10 mouse cellular contexts compared by ENCODE assay signal in genomic region chr5:149037729-149038128, GRCm38 (mm10). TPM values are rescaled to one million over a fixed set of nuclear protein-coding genes. Genes with fewer than 3 reads are reported as not detected.
DNase-seq lines count a peak whose midpoint lies in the region; ATAC-seq lines count a peak whose summit lies in the region.
"Had no signal": no experiment of that assay in that cellular context is flagged by ENCODE, and none has a peak within 500 bp of the region (broad histone marks: within the 10 kb centered on the region; RNA-seq: fewer than 3 reads in every experiment).

No protein-coding gene starts in this region.

- 21% methylated on average over 10 of the region's 10 CpGs for WGBS in embryonic facial prominence, embryonic 13.5 days
- WGBS in embryonic facial prominence, embryonic 10.5 days, result 29% methylated on average over 10 of the region's 10 CpGs
- 15% methylated on average over 10 of the region's 10 CpGs for WGBS in neural tube, embryonic 14.5 days

- DNase-seq in embryonic facial prominence, embryonic 10.5 days (ENCODE audit: low spot score), result no peak
- no peak for DNase-seq in neural tube, embryonic 10.5 days (ENCODE audit: extremely low spot score, low spot score)
- DNase-seq in heart, postnatal 4 days, result peak; percentile 66
- peak; percentile 42 to 64 for DNase-seq in lung, postnatal 4 days
- no peak for DNase-seq in spleen, postnatal 36 days (ENCODE audit: low spot score in 2 of 2)

- H3K27me3 ChIP-seq in embryonic facial prominence, embryonic 13.5 days, result no peaks in the 10 kb centered on the region
- no peaks in the 10 kb centered on the region for H3K27me3 ChIP-seq in embryonic facial prominence, embryonic 10.5 days (replicated peaks; ENCODE audit: low read depth, poor library complexity, severe bottlenecking)
- H3K27me3 ChIP-seq in neural tube, embryonic 14.5 days (ENCODE audit: control insufficient read depth, insufficient read depth, low read length), result no peaks in the 10 kb centered on the region

- H3K9me3 ChIP-seq in embryonic facial prominence, embryonic 13.5 days, result peaks cover 5% of the 10 kb centered on the region; the same call in 1 of the 2 replicates
- H3K9me3 ChIP-seq in embryonic facial prominence, embryonic 10.5 days, result peaks cover 11% of the 10 kb centered on the region; the same call in 1 of the 2 replicates
- H3K9me3 ChIP-seq in neural tube, embryonic 14.5 days (ENCODE audit: control insufficient read depth, low read length), result no peaks in the 10 kb centered on the region

- H3K9ac ChIP-seq in embryonic facial prominence, embryonic 13.5 days, result no peak overlapping the region
- H3K9ac ChIP-seq in neural tube, embryonic 14.5 days (replicated peaks; ENCODE audit: low read depth, low read length), result no peak overlapping the region

- no peak overlapping the region for H3K27ac ChIP-seq in embryonic facial prominence, embryonic 13.5 days
- no peak overlapping the region for H3K27ac ChIP-seq in embryonic facial prominence, embryonic 10.5 days (replicated peaks)
- H3K27ac ChIP-seq in neural tube, embryonic 14.5 days (ENCODE audit: low read depth, low read length), result no peak overlapping the region
- H3K27ac ChIP-seq: macrophage had no signal

- no peak overlapping the region for H3K4me3 ChIP-seq in embryonic facial prominence, embryonic 13.5 days
- no peak overlapping the region for H3K4me3 ChIP-seq in embryonic facial prominence, embryonic 10.5 days
- H3K4me3 ChIP-seq in neural tube, embryonic 14.5 days (ENCODE audit: low read depth, low read length), result no peak overlapping the region

- no peaks in the 10 kb centered on the region for H3K36me3 ChIP-seq in embryonic facial prominence, embryonic 13.5 days
- H3K36me3 ChIP-seq in embryonic facial prominence, embryonic 10.5 days (replicated peaks), result peaks cover 22% of the 10 kb centered on the region
- H3K36me3 ChIP-seq in neural tube, embryonic 14.5 days (ENCODE audit: control insufficient read depth, insufficient read depth, low read length), result no peaks in the 10 kb centered on the region

- peaks cover 4% of the 10 kb centered on the region; the same call in 1 of the 2 replicates for H3K4me1 ChIP-seq in embryonic facial prominence, embryonic 13.5 days
- H3K4me1 ChIP-seq in embryonic facial prominence, embryonic 10.5 days, result 0 out of 2 replicates have a peak, but pooled peaks cover 3% of the 10 kb centered on the region
- no peaks in the 10 kb centered on the region for H3K4me1 ChIP-seq in neural tube, embryonic 14.5 days (ENCODE audit: control insufficient read depth, insufficient read depth, low read length)

- ATAC-seq in embryonic facial prominence, embryonic 13.5 days (ENCODE audit: insufficient number of reproducible peaks, insufficient read depth, low FRiP score, low TSS enrichment, low read depth), result no peak
- peak; percentile 44; the same call in 1 of the 2 replicates for ATAC-seq in neural tube, embryonic 14.5 days (ENCODE audit: low read depth)
- no peak for ATAC-seq in granulocyte monocyte progenitor cell, adult 5-6 weeks (replicated peaks; ENCODE audit: poor library complexity, severe bottlenecking)

- H3K4me2 ChIP-seq in embryonic facial prominence, embryonic 13.5 days, result peak overlapping the region; percentile 24; the same call in 1 of the 2 replicates
- H3K4me2 ChIP-seq in neural tube, embryonic 14.5 days (ENCODE audit: low read depth, low read length), result 0 out of 2 replicates have a peak overlapping the region, but pooled peaks have one; percentile 14

RNA-seq across cellular contexts. Expression of gene Gm42791, which starts 42.8 kb away (rescaled TPM):
- 1.6 and 2.4 TPM in 2 replicates for polyA plus RNA-seq in embryonic facial prominence, embryonic 13.5 days (2015; fragmentation: Nextera tagmentation; extraction: Ambion mirVana)
- polyA plus RNA-seq in embryonic facial prominence, embryonic 10.5 days (2016; fragmentation: Nextera tagmentation; extraction: Ambion mirVana), result 0.49 and 4.6 TPM in 2 replicates
- polyA plus RNA-seq in neural tube, embryonic 14.5 days (2014; fragmentation: Nextera tagmentation; extraction: Ambion mirVana), result not detected in 2 replicates
- 1 to 10 TPM; 2.6 to 2.9 TPM for total RNA-seq in heart, postnatal 4 days (2021)
- 4.6 TPM in 1 of 2 replicates, not detected in the other for total RNA-seq in granulocyte monocyte progenitor cell, adult 5-6 weeks (2014; fragmentation: Nextera tagmentation)
- total RNA-seq in granulocyte monocyte progenitor cell, adult 5-6 weeks (2017), result 3.8 TPM in 1 of 2 replicates, not detected in the other
- polyA plus RNA-seq: gonadal fat pad, adult 2 months had no signal

Comparison
In these comparisons a context has a peak if more than half of its experiments do, and no peak if none do; other contexts are left out.
1. DNase-seq: peak in heart, postnatal 4 days (single experiment) and lung, postnatal 4 days (2 of 2); none in embryonic facial prominence, embryonic 10.5 days (single experiment), neural tube, embryonic 10.5 days (single experiment) and spleen, postnatal 36 days (0 of 2).